Mouse (Mus musculus): ENCODE data around the gene Neu3. TPM values are rescaled to one million over a fixed set of nuclear protein-coding genes. Genes with fewer than 3 reads are reported as not detected.
"Not testable (repeated sequence)": the region's sequence is repeated elsewhere in the genome, so short reads cannot be mapped to it uniquely, and the experiment has no call there.

Gene Neu3
- polyA plus RNA-seq, 1 experiment from 2014 or later: 4.0 TPM

DNA sequence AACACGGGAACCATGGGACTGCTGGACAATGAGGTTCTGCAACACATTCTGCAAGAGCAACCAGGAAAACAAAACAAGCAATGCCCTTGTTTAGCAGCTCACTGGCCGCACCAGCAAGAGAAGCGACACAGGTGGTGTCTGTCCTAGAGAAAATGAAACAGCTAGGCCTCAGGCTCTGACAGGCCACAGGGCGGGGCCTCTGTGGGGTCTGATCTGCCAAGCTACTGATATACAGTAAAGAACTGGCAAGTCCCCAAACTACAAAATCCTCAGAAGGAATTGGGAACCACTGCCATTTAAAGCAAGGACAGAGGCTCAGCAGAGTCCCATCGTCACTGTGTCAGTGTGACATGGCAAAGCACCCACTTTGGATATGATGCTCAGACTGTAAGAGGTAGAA lies 5.8 kb downstream of the Neu3 start:
- Histone ChIP-seq H3K36me3 (ENCODE audit: control insufficient read depth, insufficient read depth, low read length) (no peaks in the 10 kb centered on the region), H3K27me3 (ENCODE audit: control insufficient read depth, insufficient read depth, low read length) (no peaks in the 10 kb centered on the region), H3K27ac (replicated peaks) (0 out of 2 replicates have a peak overlapping the region, but pooled peaks have one; percentile 18), H3K9me3 (ENCODE audit: control insufficient read depth, low read length) (no peaks in the 10 kb centered on the region), H3K9ac (ENCODE audit: low read length) (no peak overlapping the region), H3K4me3 (ENCODE audit: low read depth, low read length) (no peak overlapping the region), H3K4me1 (replicated peaks; ENCODE audit: control insufficient read depth, insufficient read depth) (no peaks in the 10 kb centered on the region; the same call in 1 of the 2 replicates), H3K4me2 (replicated peaks; ENCODE audit: low read depth) (no peak overlapping the region)
- DNase-seq (ENCODE audit: low spot score) (no peak), ATAC-seq (ENCODE audit: low FRiP score, low TSS enrichment) (no peak)
- TF ChIP-seq EP300 (optimal IDR thresholded peaks at IDR 0.05) (no peak), CTCF (IDR thresholded peaks at IDR 0.05; ENCODE audit: low read depth) (no peak)
- WGBS: 49% methylated on average over 5 of the region's 5 CpGs

DNA sequence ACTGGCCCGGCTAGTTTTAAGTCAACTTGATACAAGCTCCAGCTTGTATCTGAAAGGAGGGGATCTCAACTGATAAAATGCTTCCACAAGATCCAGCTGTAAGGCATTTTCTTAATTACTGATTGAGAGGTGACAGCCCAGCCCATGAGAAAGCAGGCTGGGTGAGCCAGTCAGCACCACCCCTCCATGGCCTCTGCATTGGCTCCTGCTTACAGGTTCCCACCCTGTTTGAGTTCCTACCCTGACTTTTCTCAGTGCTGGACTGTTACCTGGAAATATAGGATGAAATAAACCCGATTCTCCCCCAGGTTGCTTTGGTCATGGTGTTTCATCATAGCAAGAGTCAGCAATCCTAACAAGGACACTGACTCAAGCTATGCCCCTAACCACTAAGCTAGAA lies 6.3 kb downstream of the Neu3 start:
- Histone ChIP-seq H3K9me3 (ENCODE audit: control insufficient read depth, low read length) (no peaks in the 10 kb centered on the region), H3K9ac (ENCODE audit: low read length) (no peak overlapping the region), H3K27ac (replicated peaks) (0 out of 2 replicates have a peak overlapping the region, but pooled peaks have one; percentile 18), H3K4me1 (replicated peaks; ENCODE audit: control insufficient read depth, insufficient read depth) (no peaks in the 10 kb centered on the region; the same call in 1 of the 2 replicates), H3K27me3 (ENCODE audit: control insufficient read depth, insufficient read depth, low read length) (no peaks in the 10 kb centered on the region), H3K4me3 (ENCODE audit: low read depth, low read length) (no peak overlapping the region), H3K4me2 (replicated peaks; ENCODE audit: low read depth) (no peak overlapping the region), H3K36me3 (ENCODE audit: control insufficient read depth, insufficient read depth, low read length) (no peaks in the 10 kb centered on the region)
- no peak for DNase-seq (ENCODE audit: low spot score)
- WGBS: 69% methylated on average over 2 of the region's 2 CpGs
- TF ChIP-seq EP300 (optimal IDR thresholded peaks at IDR 0.05): no peak
- no peak for TF ChIP-seq CTCF (IDR thresholded peaks at IDR 0.05; ENCODE audit: low read depth)
- ATAC-seq (ENCODE audit: low FRiP score, low TSS enrichment): no peak

DNA sequence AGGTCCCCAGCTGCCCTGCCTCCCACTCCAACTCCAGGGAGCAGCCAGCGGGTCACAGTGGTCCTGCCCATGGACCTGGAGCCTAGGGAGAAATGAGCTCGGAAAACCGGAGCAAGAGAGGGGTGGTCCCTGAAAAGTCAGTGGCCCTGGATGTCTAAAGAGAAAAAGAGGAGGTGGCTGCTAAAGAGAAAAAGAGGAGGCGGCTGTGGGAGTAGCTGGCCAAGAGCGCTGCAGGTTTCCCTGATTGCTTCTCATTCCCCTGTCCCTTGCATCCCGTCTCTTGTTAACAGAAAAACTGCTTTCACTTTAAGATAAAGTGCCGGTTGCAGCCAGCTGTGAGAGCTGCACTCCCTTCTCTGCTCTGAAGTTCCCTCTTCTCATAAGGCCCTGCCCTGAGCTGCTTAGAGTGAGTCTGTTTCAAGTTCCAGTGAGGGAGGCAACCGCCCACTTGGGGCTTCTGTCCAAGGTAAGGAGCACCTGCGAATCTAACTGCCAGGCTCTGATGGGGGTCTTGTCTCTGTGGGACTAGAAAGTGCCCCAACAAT lies 10.0 kb downstream of the Neu3 start:
- H3K4me1 ChIP-seq (replicated peaks; ENCODE audit: control insufficient read depth, insufficient read depth); DNase-seq (ENCODE audit: low spot score); H3K4me2 ChIP-seq (replicated peaks; ENCODE audit: low read depth); H3K9me3 ChIP-seq (ENCODE audit: control insufficient read depth, low read length); H3K27me3 ChIP-seq (ENCODE audit: control insufficient read depth, insufficient read depth, low read length); H3K27ac ChIP-seq (replicated peaks); H3K4me3 ChIP-seq (ENCODE audit: low read depth, low read length); H3K9ac ChIP-seq (ENCODE audit: low read length); H3K36me3 ChIP-seq (ENCODE audit: control insufficient read depth, insufficient read depth, low read length); ATAC-seq (ENCODE audit: low FRiP score, low TSS enrichment): not testable (repeated sequence)
- WGBS: 43% methylated on average over 9 of the region's 9 CpGs

DNA sequence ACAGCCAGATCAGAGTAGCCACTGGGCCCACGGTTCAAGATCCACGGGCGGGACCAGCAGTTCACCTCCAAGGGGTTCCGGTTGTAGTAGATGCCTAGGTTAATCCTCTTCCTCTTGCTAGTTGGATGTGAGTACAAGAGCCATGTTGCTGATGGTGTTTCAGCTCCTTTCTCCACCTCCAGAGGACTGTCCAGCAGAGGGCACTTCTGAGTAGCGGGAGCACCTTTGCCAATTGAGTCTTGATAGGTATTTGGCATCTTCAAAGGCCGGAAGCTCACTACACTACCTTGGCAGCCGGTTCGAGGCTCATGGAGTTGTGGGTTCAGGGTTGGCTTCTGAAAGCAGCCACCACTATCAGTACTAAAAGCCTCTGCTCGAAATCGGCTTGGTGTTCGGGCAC lies 14.8 kb downstream of the Neu3 start:
- peak; percentile 61 for DNase-seq (ENCODE audit: low spot score)
- no peak overlapping the region for H3K27ac ChIP-seq (replicated peaks)
- WGBS: 90% methylated on average over 11 of the region's 11 CpGs
- TF ChIP-seq EP300 (optimal IDR thresholded peaks at IDR 0.05) (no peak), CTCF (IDR thresholded peaks at IDR 0.05; ENCODE audit: low read depth) (peak; percentile 75)
- H3K4me2 ChIP-seq (replicated peaks; ENCODE audit: low read depth): no peak overlapping the region
- H3K9ac ChIP-seq (ENCODE audit: low read length): no peak overlapping the region
- no peak for ATAC-seq (ENCODE audit: low FRiP score, low TSS enrichment)
- H3K27me3 ChIP-seq (ENCODE audit: control insufficient read depth, insufficient read depth, low read length): no peaks in the 10 kb centered on the region
- H3K36me3 ChIP-seq (ENCODE audit: control insufficient read depth, insufficient read depth, low read length): peaks cover 9% of the 10 kb centered on the region
- no peaks in the 10 kb centered on the region for H3K4me1 ChIP-seq (replicated peaks; ENCODE audit: control insufficient read depth, insufficient read depth)
- H3K4me3 ChIP-seq (ENCODE audit: low read depth, low read length): no peak overlapping the region
- H3K9me3 ChIP-seq (ENCODE audit: control insufficient read depth, low read length): no peaks in the 10 kb centered on the region

DNA sequence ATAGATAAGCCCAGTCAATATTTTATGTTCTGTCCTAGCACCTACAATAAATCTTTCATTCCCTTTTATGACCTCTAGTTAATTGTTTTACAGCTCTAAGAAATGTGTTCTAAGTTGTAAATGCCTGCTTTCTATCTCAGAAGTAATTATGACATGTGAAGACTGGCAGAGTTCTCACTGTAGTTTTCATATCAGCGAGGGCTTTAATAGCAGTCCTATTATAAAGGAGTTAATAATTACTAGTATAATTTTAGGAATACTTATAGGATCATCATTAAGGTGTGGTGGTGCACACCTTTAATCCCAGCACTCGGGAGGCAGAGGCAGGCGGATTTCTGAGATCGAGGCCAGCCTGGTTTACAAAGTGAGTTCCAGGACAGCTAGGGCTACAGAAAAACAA lies 16.6 kb downstream of the Neu3 start:
- 65% methylated on average over 4 of the region's 4 CpGs for WGBS
- Histone ChIP-seq H3K9ac (ENCODE audit: low read length) (no peak overlapping the region), H3K4me3 (ENCODE audit: low read depth, low read length) (no peak overlapping the region), H3K27me3 (ENCODE audit: control insufficient read depth, insufficient read depth, low read length) (no peaks in the 10 kb centered on the region), H3K36me3 (ENCODE audit: control insufficient read depth, insufficient read depth, low read length) (peaks cover 9% of the 10 kb centered on the region), H3K4me2 (replicated peaks; ENCODE audit: low read depth) (no peak overlapping the region), H3K4me1 (replicated peaks; ENCODE audit: control insufficient read depth, insufficient read depth) (no peaks in the 10 kb centered on the region), H3K27ac (replicated peaks) (no peak overlapping the region), H3K9me3 (ENCODE audit: control insufficient read depth, low read length) (no peaks in the 10 kb centered on the region)
- no peak for TF ChIP-seq CTCF (IDR thresholded peaks at IDR 0.05; ENCODE audit: low read depth)
- no peak for TF ChIP-seq EP300 (optimal IDR thresholded peaks at IDR 0.05)
- ATAC-seq (ENCODE audit: low FRiP score, low TSS enrichment) (no peak), DNase-seq (ENCODE audit: low spot score) (no peak)

DNA sequence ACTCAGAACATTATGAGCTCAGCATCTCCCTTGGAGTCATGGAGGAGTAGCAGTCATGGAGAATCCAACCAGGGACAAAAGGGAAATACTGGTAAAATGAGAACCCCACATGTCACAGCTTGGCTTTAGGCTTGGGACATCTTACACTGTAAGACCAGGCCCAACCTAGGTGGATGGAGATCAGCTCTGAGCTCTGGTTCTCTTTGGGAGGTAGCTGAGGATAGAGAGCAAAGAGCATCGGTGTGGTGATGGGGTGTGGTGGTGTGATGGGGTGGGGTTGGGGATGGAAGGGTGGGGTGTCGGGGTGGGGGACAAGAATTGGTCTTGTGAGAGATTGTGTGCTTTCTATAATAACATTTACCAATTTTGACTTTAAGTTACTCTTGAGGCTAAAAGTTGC lies 17.4 kb downstream of the Neu3 start:
- Histone ChIP-seq H3K36me3 (ENCODE audit: control insufficient read depth, insufficient read depth, low read length) (peaks cover 9% of the 10 kb centered on the region), H3K9ac (ENCODE audit: low read length) (no peak overlapping the region), H3K4me2 (replicated peaks; ENCODE audit: low read depth) (no peak overlapping the region), H3K4me3 (ENCODE audit: low read depth, low read length) (no peak overlapping the region), H3K9me3 (ENCODE audit: control insufficient read depth, low read length) (no peaks in the 10 kb centered on the region), H3K27ac (replicated peaks) (no peak overlapping the region), H3K27me3 (ENCODE audit: control insufficient read depth, insufficient read depth, low read length) (no peaks in the 10 kb centered on the region), H3K4me1 (replicated peaks; ENCODE audit: control insufficient read depth, insufficient read depth) (no peaks in the 10 kb centered on the region)
- ATAC-seq (ENCODE audit: low FRiP score, low TSS enrichment) (no peak), DNase-seq (ENCODE audit: low spot score) (no peak)
- TF ChIP-seq EP300 (optimal IDR thresholded peaks at IDR 0.05) (no peak), CTCF (IDR thresholded peaks at IDR 0.05; ENCODE audit: low read depth) (no peak)
- WGBS: 68% methylated on average over 2 of the region's 2 CpGs

DNA sequence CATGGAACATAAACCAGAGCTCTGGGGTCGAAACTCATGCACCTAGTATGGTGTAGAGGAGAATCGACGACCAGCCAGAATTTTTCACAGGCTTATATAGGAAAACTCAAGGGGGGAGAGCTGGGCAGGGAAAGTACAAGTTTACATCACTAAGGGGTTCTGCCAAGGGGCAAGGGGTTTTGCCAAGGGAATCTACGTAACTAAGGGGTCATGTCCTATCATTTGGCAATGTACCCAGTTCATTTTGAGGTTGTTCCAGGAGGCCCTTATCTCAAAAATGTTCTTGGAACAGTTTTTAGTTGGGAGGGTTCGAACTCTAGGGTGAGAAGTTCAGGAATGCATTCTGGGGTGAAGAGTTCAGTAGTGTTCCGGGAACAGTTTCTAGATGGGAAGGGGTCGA lies 21.2 kb downstream of the Neu3 start:
- H3K9ac ChIP-seq (ENCODE audit: low read length); ATAC-seq (ENCODE audit: low FRiP score, low TSS enrichment); H3K4me2 ChIP-seq (replicated peaks; ENCODE audit: low read depth); H3K4me3 ChIP-seq (ENCODE audit: low read depth, low read length); H3K27ac ChIP-seq (replicated peaks); H3K9me3 ChIP-seq (ENCODE audit: control insufficient read depth, low read length); H3K36me3 ChIP-seq (ENCODE audit: control insufficient read depth, insufficient read depth, low read length); DNase-seq (ENCODE audit: low spot score); H3K4me1 ChIP-seq (replicated peaks; ENCODE audit: control insufficient read depth, insufficient read depth); H3K27me3 ChIP-seq (ENCODE audit: control insufficient read depth, insufficient read depth, low read length): not testable (repeated sequence)
- 46% methylated on average over 7 of the region's 7 CpGs for WGBS

Data from stomach, postnatal 0 days (tissue).